Mouse (Mus musculus) heart, postnatal 0 days (tissue): ENCODE data around the gene Akt2.

Source experiments
- CTCF ChIP-seq: IDR thresholded peaks from 2 replicates; pipeline ENCODE4 v1.5.1; 2016; ENCODE audit warnings: antibody characterized with exemption, control low read depth, low read depth
- EP300 ChIP-seq: IDR thresholded peaks from 2 replicates; pipeline ENCODE4 v1.6.1; 2016; ENCODE audit warnings: antibody characterized with exemption, low read depth

GRCm38 (mm10) chr7:27607580-27607979 is 16.2 kb downstream of the Akt2 start:
- TF ChIP-seq CTCF (no peak), EP300 (peak; percentile 87)
